Mouse (Mus musculus) MEL (cell line): ENCODE data around the gene Sprr2b. TPM values are rescaled to one million over a fixed set of nuclear protein-coding genes. Genes with fewer than 3 reads are reported as not detected.

ENCODE experiments used
- DNase-seq: peaks from one replicate; pipeline ENCODE4 v3.0.0; 2011; ENCODE audit warnings: low read depth, low spot score
- H3K27ac ChIP-seq: 2 replicates; pipeline ENCODE4 v1.5.1; 2012; ENCODE audit warnings: low read depth, mild to moderate bottlenecking, control low read depth, low read length, moderate library complexity; ENCODE audit not compliant: control insufficient read depth
- H3K27me3 ChIP-seq, 2 experiments: fragments of 150-350 bp in 1 of 2; sonication (generic) in 1 of 2; 2 replicates each; pipeline ENCODE4 v1.6.1; 2012; ENCODE audit warnings: low read length in 2 of 2, mild to moderate bottlenecking in 2 of 2, improper control_type of control experiment in 1 of 2, moderate library complexity in 1 of 2; ENCODE audit not compliant: insufficient read depth in 2 of 2, control insufficient read depth in 1 of 2
- H3K36me3 ChIP-seq, 2 experiments: 2 replicates each; pipeline ENCODE4 v1.6.1; 2012 to 2014; ENCODE audit warnings: low read length in 2 of 2, improper control_type of control experiment in 1 of 2, inconsistent platforms in 1 of 2, mild to moderate bottlenecking in 1 of 2; ENCODE audit not compliant: insufficient read depth in 2 of 2, control insufficient read depth in 1 of 2
- H3K4me1 ChIP-seq, 2 experiments: fragments of 150-350 bp in 1 of 2; sonication (generic) in 1 of 2; 2 replicates each; pipeline ENCODE4 v1.6.1; 2012; ENCODE audit warnings: low read length in 2 of 2, improper control_type of control experiment in 1 of 2, mild to moderate bottlenecking in 1 of 2; ENCODE audit not compliant: insufficient read depth in 2 of 2, control insufficient read depth in 1 of 2
- H3K4me3 ChIP-seq, 2 experiments: fragments of 150-350 bp in 1 of 2; sonication (generic) in 1 of 2; 2 replicates each; pipeline ENCODE4 v1.5.1; 2012; ENCODE audit warnings: low read depth in 2 of 2, low read length in 2 of 2, mild to moderate bottlenecking in 2 of 2, moderate library complexity in 2 of 2, control low read depth in 1 of 2, improper control_type of control experiment in 1 of 2; ENCODE audit not compliant: control insufficient read depth in 1 of 2, insufficient read depth in 1 of 2
- H3K79me2 ChIP-seq: 2 replicates; pipeline ENCODE4 v1.6.1; 2012; ENCODE audit warnings: mild to moderate bottlenecking, low read length, moderate library complexity; ENCODE audit not compliant: control insufficient read depth, poor library complexity, insufficient read depth
- H3K9ac ChIP-seq: 2 replicates; pipeline ENCODE4 v1.6.1; 2012; ENCODE audit warnings: low read depth, mild to moderate bottlenecking, control low read depth, low read length, moderate library complexity; ENCODE audit not compliant: control insufficient read depth, poor library complexity, severe bottlenecking
- H3K9me3 ChIP-seq: fragments of 150-350 bp; sonication (generic); replicated peaks from 2 replicates; pipeline ENCODE4 v1.6.1; 2012; ENCODE audit warnings: mild to moderate bottlenecking, low read length, improper control_type of control experiment, moderate library complexity; ENCODE audit not compliant: insufficient read depth
- CHD1 ChIP-seq: IDR thresholded peaks from 2 replicates; pipeline ENCODE4 v1.6.1; 2012; ENCODE audit warnings: low read depth, mild to moderate bottlenecking, inconsistent platforms, low read length, improper control_type of control experiment
- CHD2 ChIP-seq: IDR thresholded peaks from 2 replicates; pipeline ENCODE4 v1.6.1; 2011; ENCODE audit warnings: low read length, improper control_type of control experiment
- CTCF ChIP-seq, 3 experiments: IDR thresholded peaks in 2 of 3; conservative IDR thresholded peaks in 1 of 3; 2 replicates each; pipeline ENCODE4 v1.5.1; 2011 to 2012; ENCODE audit warnings: low read length in 3 of 3, low read depth in 2 of 3, mild to moderate bottlenecking in 2 of 3, improper control_type of control experiment in 1 of 3, inconsistent platforms in 1 of 3, mixed read lengths in 1 of 3, moderate library complexity in 1 of 3; ENCODE audit not compliant: control insufficient read depth in 1 of 3, insufficient read depth in 1 of 3, poor library complexity in 1 of 3, severe bottlenecking in 1 of 3
- ELF1 ChIP-seq: IDR thresholded peaks from 2 replicates; pipeline ENCODE4 v1.6.1; 2014; ENCODE audit warnings: low read depth, mild to moderate bottlenecking, inconsistent platforms, low read length, improper control_type of control experiment, moderate library complexity
- EP300 ChIP-seq, 2 experiments: IDR thresholded peaks; 2 replicates each; pipeline ENCODE4 v1.6.1; 2011; ENCODE audit warnings: improper control_type of control experiment in 2 of 2, low read length in 2 of 2, low read depth in 1 of 2, mild to moderate bottlenecking in 1 of 2
- GATA1 ChIP-seq: IDR thresholded peaks from 2 replicates; pipeline ENCODE4 v1.6.1; 2011; ENCODE audit warnings: low read depth, low read length, improper control_type of control experiment
- HCFC1 ChIP-seq: IDR thresholded peaks from 2 replicates; pipeline ENCODE4 v1.6.1; 2012; ENCODE audit warnings: low read depth, mild to moderate bottlenecking, inconsistent platforms, low read length, improper control_type of control experiment, moderate library complexity
- KAT2A ChIP-seq: conservative IDR thresholded peaks from 2 replicates; pipeline ENCODE4 v1.6.1; 2012; ENCODE audit warnings: low read depth, low read length, improper control_type of control experiment, inconsistent platforms
- MAFK ChIP-seq: IDR thresholded peaks from 2 replicates; pipeline ENCODE4 v1.6.1; 2011; ENCODE audit warnings: low read depth, mild to moderate bottlenecking, low read length, improper control_type of control experiment, borderline replicate concordance
- MAZ ChIP-seq: IDR thresholded peaks from 2 replicates; pipeline ENCODE4 v1.6.1; 2012; ENCODE audit warnings: low read depth, mild to moderate bottlenecking, inconsistent platforms, low read length, improper control_type of control experiment
- MYB ChIP-seq: IDR thresholded peaks from 2 replicates; pipeline ENCODE4 v1.6.1; 2011; ENCODE audit warnings: mild to moderate bottlenecking, low read depth, low read length, improper control_type of control experiment
- NELFE ChIP-seq: IDR thresholded peaks from 2 replicates; pipeline ENCODE4 v1.6.1; 2011; ENCODE audit warnings: low read depth, low read length, improper control_type of control experiment
- NRF1 ChIP-seq: IDR thresholded peaks from 2 replicates; pipeline ENCODE4 v1.6.1; 2014; ENCODE audit warnings: low read depth, mild to moderate bottlenecking, inconsistent platforms, low read length, improper control_type of control experiment, moderate library complexity; ENCODE audit not compliant: poor library complexity, insufficient read depth, severe bottlenecking
- POLR2A ChIP-seq, 2 experiments: IDR thresholded peaks; 2 replicates each; pipeline ENCODE4 v1.6.1; 2011 to 2012; ENCODE audit warnings: low read length in 2 of 2, mild to moderate bottlenecking in 2 of 2, control low read depth in 1 of 2, improper control_type of control experiment in 1 of 2, low read depth in 1 of 2, moderate library complexity in 1 of 2; ENCODE audit not compliant: control insufficient read depth in 1 of 2, insufficient read depth in 1 of 2, poor library complexity in 1 of 2
- SMC3 ChIP-seq: IDR thresholded peaks from 2 replicates; pipeline ENCODE4 v1.6.1; 2011; ENCODE audit warnings: low read depth, low read length, improper control_type of control experiment
- USF2 ChIP-seq, 2 experiments: IDR thresholded peaks; 2 replicates each; pipeline ENCODE4 v1.6.1; 2011 to 2012; ENCODE audit warnings: improper control_type of control experiment in 2 of 2, low read length in 2 of 2, borderline replicate concordance in 1 of 2, inconsistent platforms in 1 of 2, low read depth in 1 of 2, mild to moderate bottlenecking in 1 of 2; ENCODE audit not compliant: insufficient read depth in 1 of 2
- ZC3H11A ChIP-seq: IDR thresholded peaks from 2 replicates; pipeline ENCODE4 v1.6.1; 2012; ENCODE audit warnings: low read depth, mild to moderate bottlenecking, inconsistent platforms, low read length, improper control_type of control experiment
- ZMIZ1 ChIP-seq: IDR thresholded peaks from 2 replicates; pipeline ENCODE4 v1.6.1; 2012; ENCODE audit warnings: low read depth, mild to moderate bottlenecking, inconsistent platforms, low read length, improper control_type of control experiment, moderate library complexity
- polyA plus RNA-seq, 2 experiments: library from polyadenylated mRNA; stranded (reverse) in 1 of 2; unstranded in 1 of 2; fragments of >175 nt in 1 of 2; fragments of >200 nt in 1 of 2; gene quantifications; 2 replicates each; pipeline versions ENCODE4 v1.2.1 to v1.2.4; 2012; ENCODE audit warnings: low replicate concordance in 2 of 2, low read depth in 1 of 2; ENCODE audit not compliant: insufficient read length in 2 of 2, insufficient read depth in 1 of 2, missing spikeins in 1 of 2
- total RNA-seq: library from RNA; depleted of rRNA; stranded (reverse); fragments of 300-350 nt; gene quantifications from 2 replicates; pipeline ENCODE4 v1.2.3, GENCODE M21; 2012

Sprr2b gene
- total and polyA plus RNA-seq, 3 experiments, result not detected

GRCm38 (mm10) chr3:92317384-92317783 is 964 bp downstream of the Sprr2b start:
- Histone ChIP-seq H3K9me3 (no peaks in the 10 kb centered on the region), H3K79me2 (no peaks in the 10 kb centered on the region), H3K36me3 (no peaks in the 10 kb centered on the region), H3K27me3 (no peaks in the 10 kb centered on the region), H3K4me3 (no peak overlapping the region), H3K4me1 (no peaks in the 10 kb centered on the region), H3K9ac (no peak overlapping the region), H3K27ac (no peak overlapping the region)
- TF ChIP-seq CHD1 (no peak), GATA1 (no peak), MAFK (no peak), KAT2A (no peak), NRF1 (no peak), EP300 (IDR thresholded peaks at IDR 0.05; ENCODE audit: low read depth in 1 of 2, low read length in 2 of 2) (no peak), ZC3H11A (no peak), POLR2A (IDR thresholded peaks at IDR 0.05; ENCODE audit: control insufficient read depth in 1 of 2, insufficient read depth in 1 of 2, low read depth in 1 of 2, low read length in 2 of 2, poor library complexity in 1 of 2) (no peak), NELFE (no peak), ZMIZ1 (no peak)
- DNase-seq, result no peak

- H3K27me3 ChIP-seq, result no peaks in the 10 kb centered on the region
- no peaks in the 10 kb centered on the region for H3K36me3 ChIP-seq
- no peak overlapping the region for H3K9ac ChIP-seq
- no peaks in the 10 kb centered on the region for H3K4me1 ChIP-seq
- no peaks in the 10 kb centered on the region for H3K9me3 ChIP-seq
- no peak for TF ChIP-seq USF2 (IDR thresholded peaks at IDR 0.05; ENCODE audit: borderline replicate concordance in 1 of 2, insufficient read depth in 1 of 2, low read depth in 1 of 2, low read length in 2 of 2)
- no peak for TF ChIP-seq MYB
- no peak for TF ChIP-seq CHD2
- TF ChIP-seq CTCF (IDR thresholded peaks at IDR 0.05 in 2 of 3, conservative IDR thresholded peaks at IDR 0.05 in 1 of 3; ENCODE audit: control insufficient read depth in 1 of 3, insufficient read depth in 1 of 3, low read depth in 2 of 3, low read length in 3 of 3, poor library complexity in 1 of 3, severe bottlenecking in 1 of 3), result no peak
- TF ChIP-seq MAZ, result no peak
- no peak for TF ChIP-seq HCFC1
- no peak for TF ChIP-seq SMC3
- no peak for TF ChIP-seq ELF1
- TF ChIP-seq ZC3H11A, result no peak
- H3K4me3 ChIP-seq, result no peak overlapping the region
- H3K27ac ChIP-seq, result no peak overlapping the region
- no peaks in the 10 kb centered on the region for H3K79me2 ChIP-seq
- no peak for DNase-seq
Observed at GRCm38 (mm10) chr3:92336278-92336677, 19.9 kb downstream of the Sprr2b start.
